Mouse (Mus musculus) lung, postnatal 4 days (tissue): ENCODE data around the gene Foxk1.

Experiments
- DNase-seq, 2 experiments: peaks; one replicate each; pipeline ENCODE4 v3.0.0; 2021

Gene Foxk1

DNA sequence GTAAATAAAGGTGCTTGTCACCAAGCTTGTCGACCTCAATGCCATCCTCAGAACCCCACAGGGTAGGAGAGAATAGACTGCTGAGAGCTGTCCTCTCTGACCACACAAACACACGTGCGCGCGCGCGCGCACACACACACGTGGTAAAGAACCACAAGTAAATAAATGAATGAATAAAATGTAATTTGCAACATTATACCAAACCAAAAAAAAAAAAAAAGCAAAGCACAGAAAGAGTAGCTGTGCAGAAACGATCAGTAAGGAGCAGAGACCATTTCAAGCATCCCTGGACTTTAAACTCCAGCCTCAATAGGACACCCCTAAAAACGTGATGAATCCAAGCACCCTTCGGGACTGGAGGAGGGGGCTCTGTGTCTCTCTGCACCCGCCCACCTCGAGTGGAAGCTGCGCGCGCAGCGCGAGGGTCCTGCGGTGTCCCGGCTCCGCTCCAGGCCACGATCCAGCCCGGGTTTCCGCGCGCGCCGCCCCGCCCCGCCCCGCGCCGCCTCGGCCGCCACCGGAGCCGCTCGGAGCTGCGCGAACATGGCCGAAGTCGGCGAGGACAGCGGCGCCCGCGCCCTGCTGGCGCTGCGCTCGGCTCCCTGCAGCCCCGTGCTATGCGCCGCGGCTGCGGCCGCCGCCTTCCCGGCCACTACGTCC lies at the start of gene Foxk1:
Gene Foxk1 (plus strand): TSS at position 517 of the 660 bp plus-strand sequence.
- peak; percentile 96 for DNase-seq

DNA sequence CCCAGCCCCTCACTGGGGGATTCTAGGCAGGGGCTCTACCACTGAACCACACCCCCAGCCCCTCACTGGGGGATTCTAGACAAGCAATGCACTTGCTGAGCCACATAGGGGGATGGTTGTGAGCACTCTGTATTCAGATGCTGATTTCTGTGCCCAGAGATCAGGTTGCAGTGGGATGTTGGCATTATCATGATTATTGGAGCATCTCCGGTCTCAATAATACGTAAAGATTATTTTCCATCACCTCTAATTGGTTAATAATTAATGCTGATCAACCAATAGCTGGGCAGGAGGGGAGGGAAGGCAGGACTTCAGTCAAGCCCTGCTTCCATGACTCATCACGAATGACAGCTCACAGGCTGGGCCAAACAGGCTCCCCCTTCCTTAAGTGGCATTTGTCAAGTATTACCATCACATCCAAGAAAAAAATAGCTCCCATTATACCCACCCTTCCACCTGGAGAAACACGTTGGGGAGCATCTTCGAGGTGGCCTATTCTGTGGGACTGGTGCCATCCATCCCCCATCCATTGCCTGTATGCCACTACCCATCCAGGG lies 48.9 kb upstream of the Foxk1 start:
- DNase-seq: no peak

DNA sequence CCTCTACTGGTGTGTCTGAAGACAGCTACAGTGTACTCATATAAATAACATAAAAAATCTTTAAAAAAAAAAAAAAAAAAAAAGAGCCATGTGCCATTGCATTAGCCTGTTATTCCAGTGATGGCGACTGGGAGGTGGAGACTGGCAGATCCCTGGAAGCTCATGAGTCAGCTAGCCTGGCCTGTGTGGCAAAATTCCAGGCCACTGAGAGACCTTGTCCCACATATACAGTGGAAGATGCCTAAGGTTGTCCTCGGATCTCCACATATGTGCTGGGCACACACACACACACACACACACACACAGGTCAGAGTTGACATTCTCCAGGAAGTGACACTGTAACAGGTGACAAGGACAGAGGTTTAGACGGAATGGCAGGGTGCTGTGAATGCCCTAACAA lies 46.2 kb upstream of the Foxk1 start:
- DNase-seq: no peak

DNA sequence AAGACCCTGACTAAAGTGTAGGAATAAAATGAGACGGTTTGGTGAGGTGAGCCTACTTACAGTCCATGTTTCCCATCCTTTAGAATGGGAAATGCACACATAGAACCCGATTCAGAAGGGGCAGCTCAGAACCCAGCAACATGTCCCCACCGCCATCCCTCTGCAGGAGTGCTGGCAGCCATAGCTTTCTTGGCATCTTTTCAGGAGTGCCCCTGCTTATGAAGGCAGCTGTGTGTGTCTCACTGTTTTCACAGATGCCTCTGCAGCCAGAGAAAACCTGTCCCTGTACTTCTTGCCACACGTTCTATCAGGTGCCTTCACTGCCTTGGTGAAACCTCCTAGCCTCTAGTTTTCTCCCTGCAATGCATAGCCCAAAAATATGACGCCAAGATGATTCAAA lies 40.1 kb upstream of the Foxk1 start:
- no peak for DNase-seq

DNA sequence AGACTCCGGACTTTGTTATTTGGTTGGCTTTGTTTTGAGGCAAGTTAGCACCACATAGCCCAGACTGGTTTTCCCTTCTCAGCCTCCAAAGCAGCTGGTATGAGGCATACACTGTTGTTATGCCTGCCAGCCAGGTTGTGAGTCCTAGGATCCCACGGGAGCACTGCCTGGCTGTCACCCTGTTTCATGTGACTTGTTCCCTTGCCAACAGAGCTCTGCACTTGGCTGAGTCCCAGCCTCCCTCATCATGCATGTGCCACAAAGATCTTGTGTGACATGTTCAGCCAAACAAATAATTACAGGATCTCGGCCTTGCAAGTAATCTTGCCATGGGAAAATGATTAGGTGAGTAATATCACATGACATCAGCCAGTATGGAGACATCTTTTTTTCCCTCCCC lies 38.4 kb upstream of the Foxk1 start:
- peak in 1 of 2 experiments; percentile 73 for DNase-seq

DNA sequence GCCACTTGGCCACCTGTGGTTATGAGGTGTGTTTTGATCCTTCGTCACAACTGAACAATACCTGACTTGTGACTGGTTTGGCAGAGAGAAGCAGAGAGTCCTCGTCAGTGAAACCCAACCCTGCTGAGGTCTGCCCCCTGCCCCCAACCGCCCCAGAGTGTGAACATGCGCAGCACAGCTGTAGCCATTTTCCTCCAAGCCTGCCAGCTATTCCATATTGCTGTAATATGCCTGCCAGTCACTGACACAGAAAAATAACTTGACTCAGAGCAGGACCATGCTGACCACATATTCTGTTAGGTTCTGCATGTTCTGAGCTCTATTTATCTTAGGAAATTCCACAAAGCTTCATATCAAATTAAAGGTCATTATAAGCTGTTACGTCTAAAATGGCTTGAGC lies 37.2 kb upstream of the Foxk1 start:
- peak in 1 of 2 experiments; percentile 55 for DNase-seq

DNA sequence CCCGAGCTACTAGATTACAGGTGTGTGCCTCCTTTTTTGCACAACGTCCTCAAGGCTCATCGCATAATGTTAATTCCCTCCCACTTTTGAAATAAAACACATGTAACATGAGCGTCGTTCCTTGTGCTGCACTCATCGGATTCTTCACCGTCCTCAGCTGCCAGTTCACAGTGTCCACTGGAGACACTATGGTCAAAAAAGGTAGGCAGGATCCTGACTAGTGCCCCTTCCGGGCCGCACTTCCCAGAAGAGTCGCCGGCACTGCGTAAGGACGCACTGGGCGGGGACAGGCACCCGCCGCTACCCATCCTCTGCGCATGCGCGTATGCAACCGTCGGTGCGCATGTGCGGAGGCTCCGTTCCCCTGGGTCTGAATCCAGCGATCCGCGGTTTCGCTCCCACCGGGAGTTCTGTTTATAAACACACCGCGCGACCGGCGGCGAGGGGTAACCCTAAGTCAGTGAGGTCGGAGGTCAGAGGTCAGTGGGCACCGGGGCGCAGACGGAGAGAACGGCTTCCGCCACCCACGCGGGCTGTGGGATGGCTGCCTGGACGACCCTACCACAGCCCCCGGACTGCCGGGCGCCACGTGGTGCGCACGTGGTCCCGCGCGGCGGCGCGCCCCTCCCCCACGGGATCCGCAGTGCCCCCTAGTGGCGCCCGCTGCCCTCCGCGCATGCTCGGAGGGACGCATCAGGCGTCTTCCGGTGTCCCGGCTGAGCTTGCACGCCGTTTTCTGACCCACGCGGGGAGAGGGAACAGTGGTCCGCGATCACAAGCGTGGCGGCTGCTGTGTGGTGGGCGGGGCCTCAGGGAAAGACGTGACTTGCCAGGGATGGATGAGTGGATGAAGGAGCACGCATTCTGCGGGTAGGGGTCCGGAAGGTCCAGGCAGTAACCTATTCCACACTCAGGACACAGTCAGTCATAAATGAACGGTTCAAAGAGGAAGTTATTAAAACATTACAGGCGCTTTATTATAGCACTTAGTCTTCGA lies 33.9 kb upstream of the Foxk1 start:
- peak; percentile 98 to 100 for DNase-seq

DNA sequence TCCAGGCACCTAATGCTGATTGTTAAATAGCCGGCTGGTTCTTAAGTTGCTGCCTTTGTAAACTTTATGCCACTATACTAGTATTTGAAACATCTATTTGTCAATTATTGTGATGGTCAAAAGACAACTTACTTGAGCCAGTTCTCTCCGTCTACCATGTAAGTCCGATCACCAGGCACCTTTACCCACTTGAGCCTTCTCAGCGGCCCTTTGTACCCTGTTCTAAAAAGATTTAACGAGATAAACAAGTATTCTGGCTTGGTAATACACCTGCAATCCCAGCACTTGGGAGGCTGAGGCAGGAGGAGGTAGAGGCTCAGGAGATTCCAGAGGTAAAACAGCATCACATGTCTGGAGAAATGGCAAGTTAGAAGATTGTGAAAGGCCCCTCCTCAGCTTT lies 33.2 kb upstream of the Foxk1 start:
- no peak for DNase-seq

DNA sequence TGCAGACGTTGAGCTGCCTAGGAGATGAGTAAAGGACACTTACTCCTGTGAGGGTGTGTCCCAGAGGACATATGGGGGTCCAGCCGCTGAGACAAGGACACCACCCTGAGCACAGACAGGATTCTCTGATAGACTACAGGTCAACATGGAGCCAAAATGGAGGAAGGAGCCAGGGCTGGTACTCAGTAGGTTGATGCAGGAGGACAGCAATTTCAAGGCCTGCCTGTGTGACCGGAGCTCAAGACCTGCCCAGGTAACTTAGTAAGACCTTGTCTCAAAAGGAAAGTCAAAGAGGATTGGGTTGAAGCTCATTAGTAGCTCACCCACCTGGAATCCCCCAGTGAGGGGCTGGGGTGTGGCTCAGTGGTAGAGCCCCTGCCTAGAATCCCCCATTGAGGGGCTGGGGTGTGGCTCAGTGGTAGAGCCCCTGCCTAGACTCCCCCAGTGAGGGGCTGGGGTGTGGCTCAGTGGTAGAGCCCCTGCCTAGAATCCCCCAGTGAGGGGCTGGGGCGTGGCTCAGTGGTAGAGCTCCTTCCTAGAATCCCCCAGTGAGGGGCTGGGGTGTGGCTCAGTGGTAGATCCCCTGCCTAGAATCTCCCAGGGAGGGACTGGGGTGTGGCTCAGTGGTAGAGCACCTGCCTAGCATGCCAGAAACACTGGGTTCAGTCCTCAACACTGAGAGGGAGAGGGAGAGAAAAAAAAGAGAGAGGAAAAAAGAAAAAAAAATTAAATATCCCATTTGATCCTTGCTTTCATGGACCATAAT lies 30.7 kb upstream of the Foxk1 start:
- no peak for DNase-seq

DNA sequence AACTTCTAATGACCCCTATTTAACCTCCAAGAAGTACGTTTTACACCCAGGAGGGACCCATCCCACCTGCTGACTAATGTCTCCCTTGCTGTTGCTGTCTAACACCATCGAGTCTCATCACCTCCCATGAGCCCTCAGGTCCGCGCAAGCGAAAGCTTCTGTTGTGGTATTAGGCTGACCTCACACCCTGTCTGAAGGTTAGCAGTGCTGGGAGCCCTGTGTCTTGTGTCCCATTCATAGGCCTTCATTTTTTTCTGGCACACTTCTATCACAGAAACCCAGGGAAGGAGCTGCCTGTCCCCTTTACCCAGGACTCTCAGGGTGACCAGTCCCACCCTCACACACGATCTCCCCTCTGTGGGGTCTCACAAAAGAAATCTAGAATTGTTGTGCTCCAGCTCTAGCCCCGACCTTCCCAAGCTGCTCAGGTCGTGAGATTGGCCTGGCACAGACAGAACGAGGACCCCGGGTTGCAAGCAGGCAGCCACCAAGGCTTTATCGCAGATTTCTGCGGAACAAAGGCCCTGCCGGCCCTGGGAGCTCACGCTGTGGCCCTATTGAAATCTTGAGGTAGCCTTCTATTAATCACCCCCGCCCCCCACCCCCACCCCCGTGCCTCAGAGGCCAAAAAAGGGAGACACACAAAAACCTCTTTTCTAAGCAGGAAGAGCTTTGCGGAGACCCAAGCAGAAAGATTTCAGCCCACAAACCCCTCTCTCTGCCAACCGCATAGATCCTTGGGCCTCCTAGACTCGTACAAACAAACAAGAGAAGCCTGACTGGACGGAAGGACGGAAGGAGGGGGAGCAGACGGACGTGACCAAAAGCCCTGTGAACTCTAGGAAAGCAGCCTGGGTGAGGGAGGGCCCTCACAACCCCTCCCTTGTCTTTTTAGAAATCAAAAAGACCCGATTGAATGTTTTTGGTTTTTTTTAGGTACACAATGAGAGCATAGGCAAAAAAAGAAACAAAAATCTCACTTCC lies 29.8 kb upstream of the Foxk1 start:
- peak; percentile 37 to 54 for DNase-seq

DNA sequence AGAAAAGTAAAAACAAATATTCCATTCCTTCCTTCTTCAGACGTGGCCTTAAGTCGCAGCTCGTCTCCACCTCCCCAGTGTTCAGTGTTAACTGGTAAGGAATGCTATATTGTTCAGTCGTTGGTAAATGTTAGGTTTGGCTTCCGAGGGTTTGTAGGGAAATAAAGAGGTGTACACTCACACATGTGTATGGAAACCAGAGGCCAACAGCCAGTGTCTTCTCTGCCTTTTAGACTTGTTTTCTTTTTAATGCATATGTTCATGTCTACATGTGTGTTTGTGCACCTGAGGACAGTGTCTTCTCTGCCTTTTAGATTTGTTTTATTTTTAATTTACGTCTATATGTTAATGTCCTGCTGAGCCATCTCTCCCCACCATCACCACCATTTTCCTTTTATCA lies 29.1 kb upstream of the Foxk1 start:
- no peak for DNase-seq

DNA sequence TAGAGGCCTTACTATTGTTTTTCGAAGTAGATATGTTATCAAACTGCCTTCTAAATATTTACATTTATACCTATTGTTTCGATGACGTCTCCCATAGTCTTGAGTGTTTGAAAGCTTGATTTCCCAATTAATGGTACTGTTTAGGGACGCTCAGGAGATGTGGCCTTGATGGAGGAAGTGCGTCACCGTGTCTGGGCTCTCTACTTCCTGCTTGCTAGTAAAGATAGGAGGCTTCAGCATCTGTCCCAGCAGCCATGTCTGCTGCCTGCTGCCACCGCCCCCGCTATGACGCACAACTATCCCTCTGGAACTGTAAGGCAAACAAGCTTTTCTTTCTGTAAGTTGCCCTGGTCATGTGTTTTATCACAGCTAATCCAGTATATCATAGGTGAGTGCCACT lies 27.0 kb upstream of the Foxk1 start:
- DNase-seq: peak in 1 of 2 experiments; percentile 31

DNA sequence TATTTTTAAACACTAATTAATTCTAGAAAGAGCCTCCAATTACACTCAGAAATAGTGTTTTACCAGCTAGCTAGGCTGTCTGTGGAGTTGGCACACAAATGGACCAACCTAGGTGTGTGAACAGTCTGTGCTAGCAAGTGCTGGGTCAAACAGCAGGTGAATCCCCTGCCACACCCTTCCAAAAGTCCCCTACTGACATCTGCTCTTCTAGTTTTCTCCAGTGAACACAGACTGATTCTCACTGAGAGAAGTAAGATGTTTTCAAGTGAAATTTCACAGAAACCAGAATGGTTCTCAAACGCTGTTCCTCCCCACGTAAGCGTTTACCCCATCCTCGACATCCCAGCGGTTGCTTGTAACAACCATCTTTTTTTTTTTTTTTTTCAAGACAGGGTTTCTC lies 25.7 kb upstream of the Foxk1 start:
- DNase-seq: no peak

DNA sequence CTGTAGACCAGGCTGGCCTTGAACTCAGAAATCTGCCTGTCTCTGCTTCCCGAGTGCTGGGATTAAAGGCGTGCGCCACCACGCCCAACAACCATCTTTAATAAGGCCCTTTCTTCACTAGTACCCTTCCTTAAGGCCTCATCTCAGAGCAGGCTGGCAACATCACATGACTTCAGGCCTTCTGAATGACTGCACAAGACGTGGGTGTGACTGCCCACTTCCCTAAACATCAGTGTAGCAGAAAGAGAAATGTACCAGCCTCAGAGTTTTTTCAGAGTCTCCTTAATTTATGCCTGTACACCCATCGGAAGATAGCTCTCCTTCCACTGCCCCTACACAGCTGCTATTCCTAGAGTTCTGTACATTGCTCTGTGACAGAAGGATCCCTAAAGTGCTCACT lies 25.2 kb upstream of the Foxk1 start:
- DNase-seq: peak; percentile 39 to 46

DNA sequence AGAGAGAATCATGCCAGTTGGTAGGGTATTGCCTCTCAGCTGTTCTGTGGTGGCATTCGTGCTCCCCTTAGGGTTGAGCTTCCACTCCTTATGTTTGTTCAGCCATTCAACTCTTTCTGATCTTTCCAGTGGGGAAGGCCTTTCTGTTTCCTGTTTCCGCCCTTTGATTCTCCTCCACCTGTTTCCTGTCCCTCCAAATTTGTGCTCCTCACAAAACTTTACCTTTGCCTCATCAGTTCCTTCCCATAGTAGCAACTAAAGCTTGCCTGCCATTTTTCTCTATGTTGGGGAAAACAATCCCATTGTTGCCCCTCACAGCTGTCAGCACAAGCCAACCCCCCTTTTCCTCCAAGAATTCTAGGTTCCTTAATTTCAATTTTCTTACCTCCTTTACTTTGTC lies 23.2 kb upstream of the Foxk1 start:
- DNase-seq: no peak

DNA sequence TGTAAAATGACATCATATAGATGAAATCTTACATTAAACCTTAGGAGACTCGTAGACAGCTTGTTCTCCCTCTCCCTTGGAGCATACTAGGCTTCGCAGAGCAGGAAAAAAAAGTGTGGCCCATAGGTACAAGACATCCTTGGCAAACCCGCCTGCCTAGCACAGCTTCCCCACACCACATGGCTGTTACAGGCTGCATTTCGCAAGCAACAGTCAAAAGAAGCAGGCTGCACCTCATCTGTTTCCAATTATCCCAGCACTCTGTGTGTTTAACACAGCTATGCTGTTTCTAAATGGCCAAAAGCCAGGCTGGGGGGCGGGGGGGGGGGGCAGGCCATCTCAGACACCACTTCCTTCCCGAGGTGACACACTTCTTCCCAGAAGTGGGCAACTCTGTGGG lies 20.8 kb upstream of the Foxk1 start:
- DNase-seq: peak in 1 of 2 experiments; percentile 67

DNA sequence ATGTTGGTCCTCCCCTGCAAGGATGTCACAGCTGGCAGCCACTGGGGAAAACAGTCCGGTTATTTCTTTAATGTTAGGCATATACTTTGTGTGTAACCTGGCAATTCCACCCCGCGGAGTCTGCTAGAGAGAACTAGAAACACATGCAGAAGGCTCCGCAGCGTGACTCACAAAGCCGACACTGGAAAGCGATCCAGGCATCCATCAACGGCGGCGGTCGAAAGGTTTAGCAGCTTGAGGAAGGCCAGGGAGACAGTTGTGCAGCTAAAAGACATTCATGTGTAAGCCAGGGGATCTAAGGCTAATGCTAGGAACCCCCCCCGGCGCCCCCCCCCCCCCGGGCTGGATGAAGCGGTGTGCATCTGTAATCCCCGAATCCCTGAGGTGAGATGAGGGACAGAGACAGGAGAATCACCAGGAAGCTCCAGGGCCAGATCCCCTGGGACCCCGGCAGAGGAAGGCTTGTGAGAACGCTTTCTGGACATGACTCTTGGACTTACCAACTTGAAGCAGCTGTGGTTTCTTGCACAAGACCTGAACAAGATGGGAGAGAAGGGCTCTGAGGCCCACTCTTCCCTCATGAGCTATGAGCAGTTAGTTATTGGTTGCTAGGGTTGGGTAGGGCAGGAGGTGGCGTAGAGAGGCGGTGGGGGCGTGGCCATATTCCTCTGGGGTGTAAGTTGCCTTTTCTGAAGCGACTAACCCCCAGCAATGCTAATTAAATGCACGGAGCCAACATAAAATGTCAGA lies 16.2 kb upstream of the Foxk1 start:
- DNase-seq: peak; percentile 50 to 52

DNA sequence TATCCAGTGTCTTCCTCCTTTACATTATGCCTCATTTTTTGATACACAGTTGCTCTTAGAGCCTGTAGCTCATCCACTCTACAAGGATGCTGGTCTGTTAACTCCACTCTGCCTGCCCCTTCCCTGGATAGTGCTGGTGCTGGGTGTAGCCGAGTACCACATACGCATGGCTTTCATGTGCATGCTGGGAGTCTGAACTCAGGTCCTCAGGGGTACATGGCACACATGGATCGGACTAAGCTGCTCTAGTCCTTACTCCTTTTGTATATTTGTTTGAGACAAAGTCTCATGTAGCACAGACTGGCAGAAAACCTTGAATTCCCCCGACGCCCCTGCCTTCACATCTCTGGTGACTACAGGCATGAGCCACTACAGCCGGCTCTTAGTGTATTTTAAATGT lies 15.0 kb upstream of the Foxk1 start:
- DNase-seq: no peak

DNA sequence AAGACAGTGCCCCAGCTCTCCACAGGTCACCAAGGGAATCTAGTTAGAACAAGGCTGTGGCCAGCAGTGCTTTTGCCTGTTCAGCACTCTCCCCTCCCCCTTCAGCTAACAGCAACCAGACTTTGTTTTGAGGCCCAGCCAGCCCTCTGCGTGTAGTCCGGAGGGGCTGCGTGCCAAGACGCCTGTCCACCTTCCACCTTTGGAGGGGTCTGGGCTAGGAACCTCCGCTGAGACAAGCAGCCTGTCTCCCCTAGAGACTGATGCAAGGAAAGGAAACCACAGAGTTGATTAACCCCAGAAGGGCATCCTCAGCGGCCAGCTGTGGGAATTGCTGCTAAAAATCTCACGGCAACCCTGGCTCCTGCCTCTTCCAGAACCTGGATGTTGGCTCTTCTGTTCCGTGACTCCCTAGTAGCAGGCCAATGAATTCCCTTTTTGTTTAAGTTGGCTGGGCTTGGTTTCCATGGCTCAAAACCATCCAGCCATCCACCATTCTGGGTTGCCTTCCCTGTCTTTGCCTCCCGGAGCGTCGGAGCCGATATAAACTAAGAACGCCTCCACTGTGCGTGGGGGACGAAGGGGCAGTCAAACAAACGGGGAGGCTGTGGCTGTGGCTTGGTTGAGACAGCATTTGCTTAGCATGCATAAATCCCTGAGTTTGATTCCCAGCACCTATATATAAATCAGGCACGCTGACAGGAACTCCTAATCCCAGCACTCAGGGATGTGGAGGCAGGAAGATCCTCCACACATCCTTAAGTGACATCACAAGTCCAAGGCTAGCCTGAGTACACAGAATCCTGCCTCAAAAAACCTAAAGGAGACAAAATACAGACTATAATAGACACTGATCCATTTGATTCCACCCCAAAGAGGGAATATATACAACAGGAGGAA lies 14.3 kb upstream of the Foxk1 start:
- DNase-seq: peak in 1 of 2 experiments; percentile 42

DNA sequence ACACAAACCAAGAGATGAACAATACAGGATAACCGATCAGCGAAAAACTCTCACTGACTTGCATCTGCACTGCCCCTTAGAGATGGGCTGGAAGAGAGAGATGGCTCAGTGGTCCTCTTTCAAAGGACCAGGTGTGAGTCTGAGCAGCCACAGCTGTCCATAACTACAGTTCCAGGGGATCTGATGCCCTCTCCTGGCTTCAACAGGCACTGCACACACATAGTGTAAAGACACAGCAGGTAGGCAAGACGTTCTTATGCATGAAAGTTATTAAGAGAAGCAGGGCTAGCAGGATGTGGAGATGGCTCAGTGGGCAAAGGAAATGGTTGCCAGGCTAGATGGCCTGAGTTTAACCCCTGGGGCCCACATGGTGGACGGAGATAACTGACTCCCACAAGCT lies 13.6 kb upstream of the Foxk1 start:
- peak; percentile 43 to 54 for DNase-seq
